Mouse (Mus musculus) spleen, adult 2 months (tissue): ENCODE measurements around the gene Gm10306. TPM values are rescaled to one million over a fixed set of nuclear protein-coding genes. Genes with fewer than 3 reads are reported as not detected.

Experiments used
- DNase-seq, 2 experiments: peaks; one replicate each; pipeline versions ENCODE4 v3.0.0 to v3.0.0-alpha.2; 2012 to 2021; ENCODE audit warnings: low spot score in 2 of 2, low read depth in 1 of 2
- H3K27ac ChIP-seq: fragments of 200-500 bp; 2 replicates; pipeline ENCODE4 v1.5.1; 2012; ENCODE audit warnings: low read length, inconsistent platforms; ENCODE audit not compliant: insufficient read depth
- H3K27me3 ChIP-seq: fragments of 200-500 bp; 2 replicates; pipeline ENCODE4 v1.6.1; 2012; ENCODE audit warnings: mild to moderate bottlenecking, moderate library complexity, low read length, inconsistent platforms; ENCODE audit not compliant: control insufficient read depth, insufficient read depth
- H3K36me3 ChIP-seq: fragments of 200-500 bp; 2 replicates; pipeline ENCODE4 v1.6.1; 2012; ENCODE audit warnings: mild to moderate bottlenecking, low read length, inconsistent platforms; ENCODE audit not compliant: control insufficient read depth, insufficient read depth
- H3K4me1 ChIP-seq: fragments of 200-500 bp; 2 replicates; pipeline ENCODE4 v1.6.1; 2011; ENCODE audit warnings: inconsistent platforms; ENCODE audit not compliant: control insufficient read depth, insufficient read depth, insufficient read length
- H3K4me3 ChIP-seq: fragments of 200-500 bp; 2 replicates; pipeline ENCODE4 v1.5.1; 2011; ENCODE audit warnings: mild to moderate bottlenecking, inconsistent platforms; ENCODE audit not compliant: insufficient read depth, insufficient read length; ENCODE audit errors: extremely low read depth
- CTCF ChIP-seq: fragments of 200-500 bp; IDR thresholded peaks from 2 replicates; pipeline ENCODE4 v1.5.1; 2011; ENCODE audit warnings: mild to moderate bottlenecking, inconsistent platforms; ENCODE audit not compliant: insufficient read depth, insufficient read length, insufficient replicate concordance; ENCODE audit errors: extremely low read depth
- POLR2A ChIP-seq: fragments of 200-500 bp; IDR thresholded peaks from 2 replicates; pipeline ENCODE4 v1.6.1; 2011; ENCODE audit warnings: low read depth, low read length, inconsistent platforms
- WGBS: fragments of 180-500 bp; shearing (Covaris S2); methylation state at CpG from one replicate; pipeline ENCODE4 v1.1.7; 2018; 5-methylcytosine and 5-hydroxymethylcytosine counted together
- polyA plus RNA-seq: library from polyadenylated mRNA; depleted of rRNA; stranded (reverse); fragments of >200 nt; gene quantifications from 2 replicates; pipeline ENCODE4 v1.2.3, GENCODE M21; 2012

Gene Gm10306
- polyA plus RNA-seq, 1 experiment = not detected

DNA sequence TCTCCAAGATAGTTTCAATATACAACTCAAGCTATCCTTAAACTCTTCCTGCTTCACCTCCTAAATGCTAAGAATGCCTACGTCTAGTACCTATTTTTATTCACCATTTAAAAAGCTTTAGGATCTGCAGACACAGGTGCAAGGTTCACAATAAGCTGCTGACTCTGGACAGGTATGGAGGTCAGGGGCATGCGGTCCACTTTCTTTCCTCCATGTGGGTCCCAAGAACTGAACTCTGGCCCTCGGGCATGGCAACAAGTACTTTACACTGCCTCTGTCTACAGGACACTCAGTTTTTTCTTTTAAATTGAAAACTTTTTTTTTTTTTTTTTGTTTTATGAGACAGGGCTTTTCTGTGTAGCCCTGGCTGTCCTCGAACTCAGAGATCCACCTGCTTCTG lies 16.3 kb downstream of the Gm10306 start:
- DNase-seq = no peak
- WGBS = 92% methylated on average over 4 of the region's 4 CpGs
- Histone ChIP-seq H3K4me1 (no peaks in the 10 kb centered on the region), H3K4me3 (no peak overlapping the region), H3K27ac (no peak overlapping the region), H3K27me3 (no peaks in the 10 kb centered on the region), H3K36me3 (peaks cover 6% of the 10 kb centered on the region)
- TF ChIP-seq CTCF (no peak), POLR2A (no peak)

DNA sequence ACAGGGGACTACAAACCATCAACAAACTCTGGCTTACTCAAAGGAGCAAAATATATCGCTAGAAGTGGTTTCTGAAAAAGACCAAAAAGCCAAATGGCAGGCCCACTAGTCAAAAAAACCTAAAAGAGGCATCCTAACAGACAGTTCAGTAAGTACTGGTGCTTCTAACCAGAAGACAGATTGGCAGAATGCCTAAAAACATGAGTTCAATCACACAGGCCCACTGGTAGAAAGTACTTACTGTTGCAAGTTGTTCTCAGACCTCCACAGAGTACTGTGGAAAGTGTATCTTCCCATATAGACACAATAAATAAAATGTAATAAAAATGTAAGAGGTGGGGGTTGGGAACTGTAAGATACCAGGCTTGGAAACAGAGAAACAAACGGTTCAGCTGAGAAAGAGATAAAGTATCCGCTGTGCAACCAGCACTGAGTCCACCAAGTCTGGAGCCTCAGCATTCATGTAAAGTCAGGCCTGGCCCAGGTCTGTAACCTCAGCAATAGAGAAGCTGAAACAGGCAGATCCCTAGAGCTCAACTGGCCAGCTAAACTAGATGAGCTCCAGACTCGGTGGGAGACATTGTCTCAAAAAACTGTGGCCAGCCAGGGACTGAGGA lies 35.5 kb downstream of the Gm10306 start:
- Histone ChIP-seq H3K27me3 (no peaks in the 10 kb centered on the region), H3K27ac (no peak overlapping the region), H3K4me3 (no peak overlapping the region), H3K4me1 (peaks cover 3% of the 10 kb centered on the region; the same call in 1 of the 2 replicates), H3K36me3 (no peaks in the 10 kb centered on the region; the same call in 1 of the 2 replicates)
- DNase-seq = no peak
- TF ChIP-seq CTCF (no peak), POLR2A (no peak)
- 79% methylated on average over 4 of the region's 4 CpGs for WGBS

DNA sequence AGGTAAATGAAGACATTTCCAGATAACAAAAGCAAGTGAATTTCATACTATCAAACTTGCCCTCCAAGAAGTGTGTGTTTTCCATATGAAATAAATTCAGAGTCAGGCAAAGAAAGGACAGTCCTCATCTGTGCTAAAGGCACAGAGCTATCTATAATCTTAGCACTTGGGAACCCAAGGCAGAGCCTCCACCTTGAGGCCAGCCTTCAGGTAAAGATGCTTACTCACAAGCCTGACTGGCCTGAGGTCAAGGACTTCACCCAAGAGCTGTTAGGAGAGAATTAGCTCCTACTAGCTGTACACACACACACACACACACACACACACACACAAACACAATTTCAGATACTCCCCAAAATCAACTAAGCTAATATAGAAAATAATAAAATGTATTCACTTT lies 36.4 kb downstream of the Gm10306 start:
- Histone ChIP-seq H3K27ac (no peak overlapping the region), H3K27me3 (no peaks in the 10 kb centered on the region), H3K36me3 (no peaks in the 10 kb centered on the region), H3K4me3 (no peak overlapping the region), H3K4me1 (peaks cover 3% of the 10 kb centered on the region; the same call in 1 of the 2 replicates)
- no peak for DNase-seq
- TF ChIP-seq POLR2A (no peak), CTCF (no peak)

DNA sequence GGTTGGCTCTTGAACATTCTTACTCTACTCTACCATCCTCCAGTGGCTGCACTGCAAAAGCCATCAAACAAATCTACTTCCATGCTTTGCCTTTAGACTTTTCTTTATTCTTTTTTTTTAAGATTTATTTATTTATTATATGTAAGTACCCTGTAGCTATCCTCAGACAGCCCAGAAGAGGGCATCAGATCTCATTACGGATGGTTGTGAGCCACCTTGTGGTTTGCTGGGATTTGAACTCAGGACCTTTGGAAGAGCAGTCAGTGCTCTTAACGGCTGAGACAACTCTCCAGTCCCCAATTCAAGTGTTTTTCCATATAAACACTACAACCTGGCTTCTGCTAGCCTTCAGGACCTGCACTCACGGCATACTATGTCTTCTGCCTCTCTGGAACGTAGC lies 45.0 kb downstream of the Gm10306 start:
- no peak overlapping the region for H3K27ac ChIP-seq
- DNase-seq = no peak
- H3K4me1 ChIP-seq = peaks cover 2% of the 10 kb centered on the region; the same call in 1 of the 2 replicates
- TF ChIP-seq POLR2A (no peak), CTCF (no peak)
- H3K4me3 ChIP-seq = no peak overlapping the region
- H3K36me3 ChIP-seq = no peaks in the 10 kb centered on the region
- WGBS = 81% methylated on average over 4 of the region's 4 CpGs
- H3K27me3 ChIP-seq = no peaks in the 10 kb centered on the region

DNA sequence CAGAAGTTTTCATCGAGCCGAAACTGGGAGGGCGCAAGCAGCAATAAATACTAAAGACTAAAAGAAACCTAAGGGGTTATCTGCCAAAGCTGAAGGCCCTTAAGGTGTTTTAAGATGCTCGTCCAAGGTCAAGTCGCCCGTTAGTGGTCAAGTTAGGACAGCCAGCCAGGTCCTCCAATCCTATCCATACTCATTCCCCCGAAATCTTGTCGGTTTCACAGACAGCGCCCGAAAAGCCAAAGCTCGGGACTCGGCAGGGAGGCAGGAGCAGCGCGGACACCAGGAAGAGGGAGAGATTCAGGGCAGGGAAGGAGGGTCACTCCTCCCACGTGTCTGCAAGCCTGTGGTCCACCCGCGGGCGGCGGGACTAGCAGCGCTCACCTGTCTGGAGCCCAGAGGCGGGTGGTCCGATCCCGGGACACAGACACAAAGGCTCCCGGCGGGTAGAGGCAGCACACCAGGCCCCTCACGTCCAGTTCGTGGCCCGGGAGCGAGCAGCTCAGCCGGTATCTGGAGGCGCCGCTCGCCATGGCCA lies 46.2 kb downstream of the Gm10306 start:
- peak overlapping the region; percentile 85 for H3K27ac ChIP-seq
- peak overlapping the region; percentile 95 for H3K4me3 ChIP-seq
- no peak for TF ChIP-seq POLR2A
- TF ChIP-seq CTCF = no peak
- peaks cover 2% of the 10 kb centered on the region; the same call in 1 of the 2 replicates for H3K4me1 ChIP-seq
- H3K36me3 ChIP-seq = no peaks in the 10 kb centered on the region
- H3K27me3 ChIP-seq = no peaks in the 10 kb centered on the region
- WGBS = under 1% methylated on average over 33 of the region's 33 CpGs
- DNase-seq = no peak

DNA sequence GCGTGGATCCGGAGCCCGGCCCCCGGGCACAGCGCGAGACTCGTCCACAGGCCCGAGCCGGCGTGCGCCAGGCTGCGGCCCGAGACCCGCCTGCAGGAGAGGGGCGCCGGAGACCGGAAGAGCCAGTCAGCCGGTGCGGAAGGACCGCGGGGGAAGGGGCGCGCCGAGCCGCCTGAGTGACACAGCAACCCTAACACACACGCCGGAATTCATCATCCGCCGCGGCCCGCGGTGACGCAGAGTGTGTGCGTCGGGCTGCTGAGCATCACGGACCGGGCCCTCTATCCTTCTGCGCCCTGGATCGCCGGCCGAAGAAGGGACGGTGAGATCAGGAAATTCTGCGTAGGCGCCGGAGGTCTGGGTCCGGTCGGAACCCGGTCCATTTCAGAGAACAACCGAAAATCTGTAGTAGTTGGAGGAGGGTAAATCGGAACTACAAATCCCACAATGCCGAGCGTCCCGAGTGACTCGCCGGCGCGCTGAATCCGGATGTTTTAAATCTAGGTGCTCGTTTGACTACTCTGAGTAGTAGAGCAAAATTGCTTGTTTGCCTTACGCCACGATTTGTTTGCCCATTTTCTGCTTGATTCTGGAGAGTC lies 46.8 kb downstream of the Gm10306 start, which contains the start of gene Plaa:
TSS of gene Plaa (minus strand) at position 214 of the 599 bp plus-strand sequence.
- no peaks in the 10 kb centered on the region for H3K27me3 ChIP-seq
- DNase-seq = peak; percentile 76 to 85
- WGBS = under 1% methylated on average over 61 of the region's 61 CpGs
- H3K27ac ChIP-seq = peak within 1 kb of the TSS; percentile 85
- H3K36me3 ChIP-seq = no peaks in the 10 kb centered on the region
- H3K4me3 ChIP-seq = peak within 1 kb of the TSS; percentile 95
- peaks cover 2% of the 10 kb centered on the region; the same call in 1 of the 2 replicates for H3K4me1 ChIP-seq
- TF ChIP-seq POLR2A (no peak; the same call in 1 of the 2 replicates), CTCF (no peak)

DNA sequence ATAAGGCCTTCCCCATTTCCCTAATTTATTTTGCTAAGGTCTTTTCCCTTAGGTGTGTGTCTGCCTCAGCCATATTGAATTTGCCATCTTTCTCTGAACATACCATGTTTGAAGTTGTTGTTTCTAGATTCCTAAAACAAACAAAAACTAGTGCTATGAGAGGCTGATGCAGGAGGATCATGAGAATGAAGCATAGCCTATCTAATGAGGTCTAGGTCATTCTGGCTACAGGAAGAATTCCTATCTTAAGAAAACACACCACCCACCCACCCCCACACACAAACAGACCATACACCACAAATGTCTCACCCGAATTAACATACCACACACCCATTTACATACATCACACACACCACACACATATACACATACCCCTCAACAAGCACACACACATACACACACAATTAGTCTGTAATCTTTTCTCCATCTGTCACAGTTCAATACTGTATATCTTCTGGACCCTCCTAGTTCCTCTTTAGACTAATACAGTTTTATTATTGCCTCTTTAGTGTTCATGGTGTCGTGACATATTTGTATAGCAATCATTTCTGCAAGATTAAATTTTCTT lies 48.2 kb downstream of the Gm10306 start:
- TF ChIP-seq POLR2A (no peak), CTCF (no peak)
- no peak for DNase-seq
- peaks cover 2% of the 10 kb centered on the region; the same call in 1 of the 2 replicates for H3K4me1 ChIP-seq
- H3K27ac ChIP-seq = no peak overlapping the region
- H3K27me3 ChIP-seq = no peaks in the 10 kb centered on the region
- no peaks in the 10 kb centered on the region for H3K36me3 ChIP-seq
- 92% methylated on average over 2 of the region's 2 CpGs for WGBS
- no peak overlapping the region for H3K4me3 ChIP-seq
